9 mouse cellular contexts compared by ENCODE assay signal in genomic region chr12:71863846-71864543, GRCm38 (mm10). TPM values are rescaled to one million over a fixed set of nuclear protein-coding genes. Genes with fewer than 3 reads are reported as not detected.
A peak's percentile ranks its signal among the peaks of the same experiment; 100 is the strongest.
DNase-seq lines count a peak whose midpoint lies in the region; ATAC-seq lines count a peak whose summit lies in the region.
"Had no signal": no experiment of that assay in that cellular context is flagged by ENCODE, and none has a peak within 500 bp of the region (broad histone marks: within the 10 kb centered on the region; RNA-seq: fewer than 3 reads in every experiment).

No protein-coding gene starts in this region.

- 41% methylated on average over 10 of the region's 10 CpGs for WGBS in embryonic facial prominence, embryonic 10.5 days
- 16% methylated on average over 10 of the region's 10 CpGs for WGBS in heart, embryonic 16.5 days
- WGBS in limb, embryonic 15.5 days = 38% methylated on average over 10 of the region's 10 CpGs

- H3K36me3 ChIP-seq in embryonic facial prominence, embryonic 10.5 days (replicated peaks) = peaks cover 8% of the 10 kb centered on the region
- H3K36me3 ChIP-seq in heart, embryonic 16.5 days (ENCODE audit: control insufficient read depth, insufficient read depth) = 0 out of 2 replicates have a peak, but pooled peaks cover 8% of the 10 kb centered on the region
- H3K36me3 ChIP-seq in limb, embryonic 15.5 days = no peaks in the 10 kb centered on the region

- H3K9ac ChIP-seq in heart, embryonic 16.5 days (ENCODE audit: low read length) = peak overlapping the region; percentile 39; the same call in 1 of the 2 replicates
- H3K9ac ChIP-seq in limb, embryonic 15.5 days = no peak overlapping the region
- H3K9ac ChIP-seq: neural tube, embryonic 13.5 days had no signal

- peaks cover 45% of the 10 kb centered on the region for H3K4me1 ChIP-seq in embryonic facial prominence, embryonic 10.5 days
- H3K4me1 ChIP-seq in heart, embryonic 16.5 days (ENCODE audit: control insufficient read depth, insufficient read depth, low read length) = peaks cover 73% of the 10 kb centered on the region
- H3K4me1 ChIP-seq in limb, embryonic 15.5 days = peaks cover 43% of the 10 kb centered on the region

- H3K4me3 ChIP-seq in embryonic facial prominence, embryonic 10.5 days = peak overlapping the region; percentile 3; the same call in 1 of the 2 replicates
- peak overlapping the region; percentile 19; the same call in 1 of the 2 replicates for H3K4me3 ChIP-seq in heart, embryonic 16.5 days (ENCODE audit: low read length)
- no peak overlapping the region for H3K4me3 ChIP-seq in limb, embryonic 15.5 days
- H3K4me3 ChIP-seq: neural tube, embryonic 13.5 days had no signal

- DNase-seq in adrenal gland, postnatal 36 days = peak; percentile 9 to 33
- DNase-seq in adrenal gland, adult 18-20 months (ENCODE audit: low spot score in 2 of 2) = no peak
- DNase-seq in embryonic facial prominence, embryonic 10.5 days (ENCODE audit: low spot score) = peak; percentile 54
- no peak for DNase-seq in testis, postnatal 10 days (ENCODE audit: low spot score)
- no peak for DNase-seq in layer of hippocampus, adult 18-20 months (ENCODE audit: low spot score in 2 of 2)
- no peak for DNase-seq in MN1 (ENCODE audit: low spot score)

- H3K27me3 ChIP-seq in embryonic facial prominence, embryonic 10.5 days (replicated peaks; ENCODE audit: low read depth, poor library complexity, severe bottlenecking) = no peaks in the 10 kb centered on the region
- no peaks in the 10 kb centered on the region for H3K27me3 ChIP-seq in heart, embryonic 16.5 days (ENCODE audit: control insufficient read depth, insufficient read depth, low read length)
- no peaks in the 10 kb centered on the region for H3K27me3 ChIP-seq in limb, embryonic 15.5 days
- H3K27me3 ChIP-seq: neural tube, embryonic 13.5 days had no signal

- no peak overlapping the region for H3K27ac ChIP-seq in embryonic facial prominence, embryonic 10.5 days (replicated peaks)
- peak overlapping the region; percentile 91 for H3K27ac ChIP-seq in heart, embryonic 16.5 days (ENCODE audit: low read length)
- peak overlapping the region; percentile 64 for H3K27ac ChIP-seq in limb, embryonic 15.5 days
- H3K27ac ChIP-seq: neural tube, embryonic 13.5 days had no signal

- H3K9me3 ChIP-seq in embryonic facial prominence, embryonic 10.5 days = no peaks in the 10 kb centered on the region
- H3K9me3 ChIP-seq in heart, embryonic 16.5 days (replicated peaks; ENCODE audit: control insufficient read depth, low read length) = no peaks in the 10 kb centered on the region
- no peaks in the 10 kb centered on the region for H3K9me3 ChIP-seq in limb, embryonic 15.5 days
- H3K9me3 ChIP-seq: neural tube, embryonic 13.5 days had no signal

- H3K4me2 ChIP-seq in heart, embryonic 16.5 days (ENCODE audit: low read depth, low read length) = peak overlapping the region; percentile 54
- no peak overlapping the region for H3K4me2 ChIP-seq in limb, embryonic 15.5 days
- H3K4me2 ChIP-seq: neural tube, embryonic 13.5 days had no signal

- ATAC-seq in heart, embryonic 16.5 days (replicated peaks; ENCODE audit: extremely low read depth, insufficient read depth, low FRiP score) = peak; percentile 82
- peak; percentile 59 for ATAC-seq in limb, embryonic 15.5 days (ENCODE audit: insufficient number of reproducible peaks, low FRiP score, low TSS enrichment, low read depth)

RNA-seq across cellular contexts. Expression of gene Daam1, which starts 33.1 kb away (rescaled TPM):
- 10 to 100 TPM; 20.0 to 21.6 TPM for total RNA-seq in adrenal gland, postnatal 36 days (2021)
- total RNA-seq in adrenal gland, adult 18-20 months (2021) = 10 to 100 TPM; 18.8 to 21.2 TPM
- polyA plus RNA-seq in embryonic facial prominence, embryonic 10.5 days (2016; fragmentation: Nextera tagmentation; extraction: Ambion mirVana) = 7.3 and 7.4 TPM in 2 replicates
- 21.6 and 21.7 TPM in 2 replicates for polyA plus RNA-seq in heart, embryonic 16.5 days (2015; fragmentation: Nextera tagmentation; extraction: Ambion mirVana)
- polyA plus RNA-seq in limb, embryonic 15.5 days (2015; fragmentation: Nextera tagmentation; extraction: Ambion mirVana) = 8.3 and 10.5 TPM in 2 replicates
- 10 to 100 TPM; 58.1 to 63.0 TPM for total RNA-seq in layer of hippocampus, adult 18-20 months (2021)

Comparison
In these comparisons a context has a peak if more than half of its experiments do, and no peak if none do; other contexts are left out.
1. DNase-seq: peak in adrenal gland, postnatal 36 days (2 of 2) and embryonic facial prominence, embryonic 10.5 days (single experiment); none in adrenal gland, adult 18-20 months (0 of 2), testis, postnatal 10 days (single experiment), layer of hippocampus, adult 18-20 months (0 of 2) and MN1 (single experiment).